Mouse (Mus musculus) adrenal gland, postnatal 4 days (tissue): ENCODE results near the gene Foxn4. TPM values are rescaled to one million over a fixed set of nuclear protein-coding genes. Genes with fewer than 3 reads are reported as not detected.

Source experiments
- total RNA-seq, 2 experiments: library from RNA; stranded (reverse); gene quantifications; 2 replicates each; pipeline ENCODE4 v1.2.3; 2021

Foxn4 gene
- total RNA-seq, 2 experiments from 2014 or later = not detected

Other genes with a start within 250 kb of the Foxn4 start
- 10 to 100 TPM; 40.3 to 41.2 TPM for gene Usp30, start 208.3 kb downstream of the Foxn4 start, total RNA-seq
- gene Svop, start 182.2 kb downstream of the Foxn4 start, total RNA-seq = 1 to 10 TPM; 6.2 to 7.5 TPM
- gene Alkbh2, start 145.6 kb downstream of the Foxn4 start, total RNA-seq = 10 to 100 TPM in 1 of 2 experiments, 1 to 10 TPM in 1; 7.9 to 12.9 TPM
- 10 to 100 TPM; 15.3 to 17.0 TPM for gene Ung, start 143.4 kb downstream of the Foxn4 start, total RNA-seq
- 10 to 100 TPM; 25.6 to 31.5 TPM for gene Acacb, start 127.3 kb downstream of the Foxn4 start, total RNA-seq
- 1 to 10 TPM; 1.2 to 1.5 TPM for gene Myo1h, start 15.4 kb upstream of the Foxn4 start, total RNA-seq
- 10 to 100 TPM; 77.9 to 82.8 TPM for gene Kctd10, start 106.7 kb upstream of the Foxn4 start, total RNA-seq
- gene Ube3b, start 106.8 kb upstream of the Foxn4 start, total RNA-seq = 10 to 100 TPM; 65.4 to 72.7 TPM
- gene Mmab, start 170.3 kb upstream of the Foxn4 start, total RNA-seq = 10 to 100 TPM; 18.1 to 18.2 TPM
- gene Mvk, start 170.5 kb upstream of the Foxn4 start, total RNA-seq = 10 to 100 TPM; 21.5 to 23.6 TPM